In genomic region chr3:108203212-108203611, GRCm38 (mm10) we compare ENCODE assay signal across 14 mouse cellular contexts. TPM values are rescaled to one million over a fixed set of nuclear protein-coding genes. Genes with fewer than 3 reads are reported as not detected.
A peak's percentile ranks its signal among the peaks of the same experiment; 100 is the strongest.
DNase-seq lines count a peak whose midpoint lies in the region; ATAC-seq and TF ChIP-seq lines count a peak whose summit lies in the region.
"Had no signal": no experiment of that assay in that cellular context is flagged by ENCODE, and none has a peak within 500 bp of the region (broad histone marks: within the 10 kb centered on the region; RNA-seq: fewer than 3 reads in every experiment).

No protein-coding gene starts in this region.

- H3K27ac ChIP-seq in forebrain, embryonic 11.5 days (ENCODE audit: low read depth, low read length), result no peak overlapping the region
- no peak overlapping the region for H3K27ac ChIP-seq in forebrain, postnatal 0 days (ENCODE audit: low read depth, low read length)
- no peak overlapping the region for H3K27ac ChIP-seq in liver, embryonic 13.5 days
- no peak overlapping the region for H3K27ac ChIP-seq in liver, embryonic 11.5 days (ENCODE audit: low read depth, low read length)
- 0 out of 2 replicates have a peak overlapping the region, but pooled peaks have one; percentile 17 for H3K27ac ChIP-seq in limb, embryonic 10.5 days
- H3K27ac ChIP-seq: embryonic facial prominence, embryonic 15.5 days; kidney, postnatal 0 days; liver, embryonic 14.5 days had no signal

- H3K4me1 ChIP-seq in forebrain, embryonic 11.5 days (replicated peaks; ENCODE audit: control insufficient read depth, insufficient read depth, low read length), result peaks cover 8% of the 10 kb centered on the region
- peaks cover 6% of the 10 kb centered on the region for H3K4me1 ChIP-seq in forebrain, postnatal 0 days (ENCODE audit: insufficient read depth)
- H3K4me1 ChIP-seq in liver, embryonic 13.5 days (replicated peaks), result peaks cover 47% of the 10 kb centered on the region
- H3K4me1 ChIP-seq in liver, embryonic 11.5 days (replicated peaks; ENCODE audit: control insufficient read depth, insufficient read depth, low read length), result peaks cover 18% of the 10 kb centered on the region
- H3K4me1 ChIP-seq in limb, embryonic 10.5 days, result peaks cover 43% of the 10 kb centered on the region

- WGBS in forebrain, embryonic 11.5 days, result 94% methylated on average over 13 of the region's 13 CpGs
- 94% methylated on average over 13 of the region's 13 CpGs for WGBS in forebrain, postnatal 0 days
- 88% methylated on average over 13 of the region's 13 CpGs for WGBS in liver, embryonic 13.5 days (ENCODE audit: insufficient replicate concordance)
- WGBS in liver, embryonic 11.5 days, result 91% methylated on average over 13 of the region's 13 CpGs
- WGBS in limb, embryonic 10.5 days, result 91% methylated on average over 13 of the region's 13 CpGs

- ATAC-seq in forebrain, embryonic 11.5 days (replicated peaks; ENCODE audit: low FRiP score), result no peak
- no peak for ATAC-seq in forebrain, postnatal 0 days
- no peak for ATAC-seq in liver, embryonic 13.5 days (ENCODE audit: low read depth)
- no peak for ATAC-seq in liver, embryonic 11.5 days (replicated peaks; ENCODE audit: low FRiP score)
- ATAC-seq: midbrain, embryonic 16.5 days had no signal

- DNase-seq in forebrain, embryonic 11.5 days (ENCODE audit: low spot score), result peak; percentile 45
- DNase-seq in forebrain, postnatal 0 days, result no peak
- no peak for DNase-seq in liver, embryonic 13.5 days
- no peak for DNase-seq in liver, embryonic 11.5 days (ENCODE audit: low spot score)
- DNase-seq in cerebellum, postnatal 25 days, result peak; percentile 65 to 66
- no peak for DNase-seq in limb, embryonic 10.5 days (ENCODE audit: low spot score)
- DNase-seq in retina, postnatal 1 day, result no peak

- no peak overlapping the region for H3K9ac ChIP-seq in forebrain, embryonic 11.5 days (ENCODE audit: low read length)
- no peak overlapping the region for H3K9ac ChIP-seq in forebrain, postnatal 0 days
- peak overlapping the region; percentile 10; the same call in 1 of the 2 replicates for H3K9ac ChIP-seq in liver, embryonic 13.5 days
- H3K9ac ChIP-seq in liver, embryonic 11.5 days (ENCODE audit: low read depth, low read length), result no peak overlapping the region
- H3K9ac ChIP-seq: embryonic facial prominence, embryonic 15.5 days; liver, embryonic 14.5 days had no signal

- no peaks in the 10 kb centered on the region for H3K9me3 ChIP-seq in forebrain, embryonic 11.5 days (ENCODE audit: control insufficient read depth, low read length)
- H3K9me3 ChIP-seq in forebrain, postnatal 0 days (ENCODE audit: low read length), result no peaks in the 10 kb centered on the region
- H3K9me3 ChIP-seq in liver, embryonic 13.5 days (replicated peaks), result no peaks in the 10 kb centered on the region
- H3K9me3 ChIP-seq in liver, embryonic 11.5 days (ENCODE audit: control insufficient read depth, low read length), result no peaks in the 10 kb centered on the region
- no peaks in the 10 kb centered on the region for H3K9me3 ChIP-seq in limb, embryonic 10.5 days (replicated peaks)
- H3K9me3 ChIP-seq: embryonic facial prominence, embryonic 15.5 days had no signal

- TF ChIP-seq CTCF in forebrain, postnatal 0 days (IDR thresholded peaks at IDR 0.05; ENCODE audit: low read depth), result no peak

- H3K27me3 ChIP-seq in forebrain, embryonic 11.5 days (ENCODE audit: control insufficient read depth, insufficient read depth, low read length), result no peaks in the 10 kb centered on the region
- H3K27me3 ChIP-seq in forebrain, postnatal 0 days (ENCODE audit: insufficient read depth, low read length), result no peaks in the 10 kb centered on the region
- no peaks in the 10 kb centered on the region for H3K27me3 ChIP-seq in liver, embryonic 13.5 days
- no peaks in the 10 kb centered on the region for H3K27me3 ChIP-seq in liver, embryonic 11.5 days (replicated peaks; ENCODE audit: control insufficient read depth, insufficient read depth, low read length)
- no peaks in the 10 kb centered on the region for H3K27me3 ChIP-seq in limb, embryonic 10.5 days (ENCODE audit: low read depth, poor library complexity, severe bottlenecking)
- H3K27me3 ChIP-seq: embryonic facial prominence, embryonic 15.5 days had no signal

- no peak overlapping the region for H3K4me3 ChIP-seq in forebrain, embryonic 11.5 days (ENCODE audit: low read depth, low read length)
- no peak overlapping the region for H3K4me3 ChIP-seq in forebrain, postnatal 0 days (ENCODE audit: low read depth, low read length)
- H3K4me3 ChIP-seq in liver, embryonic 13.5 days (replicated peaks), result no peak overlapping the region
- no peak overlapping the region for H3K4me3 ChIP-seq in liver, embryonic 11.5 days (ENCODE audit: low read depth, low read length)
- no peak overlapping the region for H3K4me3 ChIP-seq in limb, embryonic 10.5 days
- H3K4me3 ChIP-seq: embryonic facial prominence, embryonic 15.5 days had no signal

- H3K4me2 ChIP-seq in forebrain, embryonic 11.5 days (ENCODE audit: low read depth, low read length, severe bottlenecking), result no peak overlapping the region
- no peak overlapping the region for H3K4me2 ChIP-seq in forebrain, postnatal 0 days (ENCODE audit: low read depth)
- H3K4me2 ChIP-seq in liver, embryonic 13.5 days, result no peak overlapping the region
- no peak overlapping the region for H3K4me2 ChIP-seq in liver, embryonic 11.5 days
- H3K4me2 ChIP-seq: embryonic facial prominence, embryonic 15.5 days had no signal

- peaks cover 2% of the 10 kb centered on the region; the same call in 1 of the 2 replicates for H3K36me3 ChIP-seq in forebrain, embryonic 11.5 days (ENCODE audit: control insufficient read depth, insufficient read depth, low read length)
- H3K36me3 ChIP-seq in forebrain, postnatal 0 days (ENCODE audit: insufficient read depth), result peaks cover 62% of the 10 kb centered on the region
- peaks cover 41% of the 10 kb centered on the region for H3K36me3 ChIP-seq in liver, embryonic 13.5 days
- peaks cover 26% of the 10 kb centered on the region for H3K36me3 ChIP-seq in liver, embryonic 11.5 days (ENCODE audit: control insufficient read depth, insufficient read depth, low read length)
- H3K36me3 ChIP-seq in limb, embryonic 10.5 days, result peaks cover 80% of the 10 kb centered on the region

RNA-seq across cellular contexts. Expression of gene Cyb561d1, which starts 2.2 kb away (rescaled TPM):
- polyA plus RNA-seq in forebrain, embryonic 11.5 days (2014; fragmentation: Nextera tagmentation; extraction: Ambion mirVana), result 3.1 and 3.2 TPM in 2 replicates
- 4.1 and 5.4 TPM in 2 replicates for total RNA-seq in forebrain, postnatal 0 days (2014; rRNA removed)
- 3.3 and 4.5 TPM in 2 replicates for polyA plus RNA-seq in forebrain, postnatal 0 days (2015; fragmentation: Nextera tagmentation; extraction: Ambion mirVana)
- 1.7 and 2.0 TPM in 2 replicates for polyA plus RNA-seq in liver, embryonic 13.5 days (2015; fragmentation: Nextera tagmentation; extraction: Ambion mirVana)
- 2.3 and 2.8 TPM in 2 replicates for polyA plus RNA-seq in liver, embryonic 11.5 days (2014; fragmentation: Nextera tagmentation; extraction: Ambion mirVana)
- 1.6 and 2.1 TPM in 2 replicates for polyA plus RNA-seq in limb, embryonic 10.5 days (2016; fragmentation: Nextera tagmentation; extraction: Ambion mirVana)

RNA-seq across cellular contexts. Expression of gene Atxn7l2, which starts 7.5 kb away (rescaled TPM):
- polyA plus RNA-seq in forebrain, embryonic 11.5 days (2014; fragmentation: Nextera tagmentation; extraction: Ambion mirVana), result 22.3 and 24.3 TPM in 2 replicates
- total RNA-seq in forebrain, postnatal 0 days (2014; rRNA removed), result 22.0 and 23.4 TPM in 2 replicates
- 18.1 and 20.7 TPM in 2 replicates for polyA plus RNA-seq in forebrain, postnatal 0 days (2015; fragmentation: Nextera tagmentation; extraction: Ambion mirVana)
- polyA plus RNA-seq in liver, embryonic 13.5 days (2015; fragmentation: Nextera tagmentation; extraction: Ambion mirVana), result 3.1 and 3.3 TPM in 2 replicates
- 8.7 and 8.9 TPM in 2 replicates for polyA plus RNA-seq in liver, embryonic 11.5 days (2014; fragmentation: Nextera tagmentation; extraction: Ambion mirVana)
- 23.3 and 25.7 TPM in 2 replicates for polyA plus RNA-seq in limb, embryonic 10.5 days (2016; fragmentation: Nextera tagmentation; extraction: Ambion mirVana)

RNA-seq across cellular contexts. Expression of gene Amigo1, which starts 17.1 kb away (rescaled TPM):
- polyA plus RNA-seq in forebrain, embryonic 11.5 days (2014; fragmentation: Nextera tagmentation; extraction: Ambion mirVana), result 4.2 and 5.2 TPM in 2 replicates
- total RNA-seq in forebrain, postnatal 0 days (2014; rRNA removed), result 20.4 and 22.0 TPM in 2 replicates
- polyA plus RNA-seq in forebrain, postnatal 0 days (2015; fragmentation: Nextera tagmentation; extraction: Ambion mirVana), result 9.4 and 12.1 TPM in 2 replicates
- 0.35 and 0.51 TPM in 2 replicates for polyA plus RNA-seq in liver, embryonic 13.5 days (2015; fragmentation: Nextera tagmentation; extraction: Ambion mirVana)
- polyA plus RNA-seq in liver, embryonic 11.5 days (2014; fragmentation: Nextera tagmentation; extraction: Ambion mirVana), result 0.88 and 1.5 TPM in 2 replicates
- 2.6 and 3.0 TPM in 2 replicates for polyA plus RNA-seq in limb, embryonic 10.5 days (2016; fragmentation: Nextera tagmentation; extraction: Ambion mirVana)

RNA-seq across cellular contexts. Expression of gene Sypl2, which starts 23.2 kb away (rescaled TPM):
- polyA plus RNA-seq in forebrain, embryonic 11.5 days (2014; fragmentation: Nextera tagmentation; extraction: Ambion mirVana), result 2.3 and 3.5 TPM in 2 replicates
- 0.29 and 1.0 TPM in 2 replicates for total RNA-seq in forebrain, postnatal 0 days (2014; rRNA removed)
- 0.42 and 0.70 TPM in 2 replicates for polyA plus RNA-seq in forebrain, postnatal 0 days (2015; fragmentation: Nextera tagmentation; extraction: Ambion mirVana)
- 0.05 and 0.07 TPM in 2 replicates for polyA plus RNA-seq in liver, embryonic 13.5 days (2015; fragmentation: Nextera tagmentation; extraction: Ambion mirVana)
- 0.05 and 0.08 TPM in 2 replicates for polyA plus RNA-seq in liver, embryonic 11.5 days (2014; fragmentation: Nextera tagmentation; extraction: Ambion mirVana)
- 0.23 and 0.56 TPM in 2 replicates for polyA plus RNA-seq in limb, embryonic 10.5 days (2016; fragmentation: Nextera tagmentation; extraction: Ambion mirVana)
- total RNA-seq: hematopoietic stem cell, adult 5-6 weeks had no signal
- polyA plus RNA-seq: C2C12 had no signal

RNA-seq across cellular contexts. Expression of gene Gpr61, which starts 48.5 kb away (rescaled TPM):
- polyA plus RNA-seq in forebrain, embryonic 11.5 days (2014; fragmentation: Nextera tagmentation; extraction: Ambion mirVana), result 0.25 and 0.32 TPM in 2 replicates
- 8.1 and 9.8 TPM in 2 replicates for total RNA-seq in forebrain, postnatal 0 days (2014; rRNA removed)
- polyA plus RNA-seq in forebrain, postnatal 0 days (2015; fragmentation: Nextera tagmentation; extraction: Ambion mirVana), result 3.2 and 5.3 TPM in 2 replicates
- polyA plus RNA-seq in liver, embryonic 13.5 days (2015; fragmentation: Nextera tagmentation; extraction: Ambion mirVana), result not detected in 2 replicates
- 0.07 TPM in 1 of 2 replicates, not detected in the other for polyA plus RNA-seq in liver, embryonic 11.5 days (2014; fragmentation: Nextera tagmentation; extraction: Ambion mirVana)
- 0.08 TPM in 1 of 2 replicates, not detected in the other for polyA plus RNA-seq in limb, embryonic 10.5 days (2016; fragmentation: Nextera tagmentation; extraction: Ambion mirVana)
- total RNA-seq: heart, adult 8-10 months; hematopoietic stem cell, adult 5-6 weeks had no signal
- polyA plus RNA-seq: kidney, postnatal 0 days had no signal

Comparison
In these comparisons a context has a peak if more than half of its experiments do, and no peak if none do; other contexts are left out.
1. DNase-seq: peak in forebrain, embryonic 11.5 days (single experiment) and cerebellum, postnatal 25 days (2 of 2); none in forebrain, postnatal 0 days (single experiment), liver, embryonic 13.5 days (single experiment), liver, embryonic 11.5 days (single experiment), limb, embryonic 10.5 days (single experiment) and retina, postnatal 1 day (single experiment).